Mouse (Mus musculus): Measurements from ENCODE around the gene Lsm12. TPM values are rescaled to one million over a fixed set of nuclear protein-coding genes. Genes with fewer than 3 reads are reported as not detected.

The Lsm12 gene
- polyA plus RNA-seq, 1 experiment from 2014 or later: 118 TPM

DNA sequence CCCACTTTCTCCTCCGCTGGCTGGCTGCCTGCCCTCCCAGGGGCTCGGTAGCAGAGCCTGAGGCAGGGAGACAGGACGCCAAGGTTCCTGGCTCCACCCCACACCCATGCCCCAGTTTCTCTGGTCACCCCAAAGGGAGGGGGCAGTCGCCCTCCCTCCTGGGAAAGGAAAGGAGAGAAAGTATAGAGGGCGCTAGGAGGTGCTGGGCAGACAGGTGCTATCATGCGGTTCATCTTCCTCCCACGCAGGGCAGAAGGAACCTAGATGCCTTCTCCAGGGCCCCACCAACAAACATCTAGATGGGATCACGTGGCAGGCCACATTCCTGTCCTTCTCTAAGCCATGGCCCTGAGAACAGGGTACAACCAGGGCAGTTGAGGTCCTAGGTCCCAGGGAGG, 36.9 kb upstream of the Lsm12 start:
- Histone ChIP-seq H3K27me3 (replicated peaks) (no peaks in the 10 kb centered on the region), H3K4me1 (peaks cover 71% of the 10 kb centered on the region), H3K27ac (no peak overlapping the region), H3K4me2 (no peak overlapping the region), H3K4me3 (no peak overlapping the region), H3K36me3 (replicated peaks) (peaks cover 3% of the 10 kb centered on the region; the same call in 1 of the 2 replicates), H3K9me3 (no peaks in the 10 kb centered on the region), H3K9ac (no peak overlapping the region)
- WGBS: 79% methylated on average over 8 of the region's 8 CpGs
- ATAC-seq (replicated peaks): no peak

DNA sequence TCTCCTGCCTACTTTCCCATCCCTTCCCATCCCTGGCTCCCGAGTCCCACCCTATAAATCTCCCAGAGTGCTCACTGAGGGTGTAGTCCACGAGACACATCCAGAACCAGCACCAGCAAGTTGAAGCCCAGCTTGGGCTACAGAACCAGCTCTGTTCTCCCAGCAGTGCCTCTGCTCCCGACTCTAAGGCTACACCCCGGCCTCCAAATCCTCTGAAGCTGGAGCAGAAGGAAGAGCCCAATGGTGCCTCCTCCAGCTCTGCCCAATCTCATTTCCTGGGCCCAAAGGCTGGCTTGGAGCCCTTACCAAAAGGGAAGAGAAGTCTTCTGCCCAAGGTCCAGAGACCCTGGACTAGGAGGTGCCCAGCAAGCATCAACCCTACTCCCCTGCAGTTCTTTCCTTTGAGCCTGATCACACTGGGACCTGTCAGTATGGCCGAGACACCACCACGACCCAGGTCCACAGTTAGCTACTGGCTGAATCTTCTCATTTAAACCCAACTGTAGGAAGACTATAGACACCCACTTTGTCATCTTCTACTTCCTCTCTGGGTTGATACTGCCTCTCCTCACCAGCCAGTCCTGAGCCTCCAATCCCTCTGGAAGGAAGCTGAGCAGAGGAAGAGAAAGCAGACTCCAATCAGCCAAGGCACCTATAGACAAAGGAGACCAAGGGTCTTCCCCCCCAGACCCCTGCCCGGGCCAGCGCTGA, 36.3 kb upstream of the Lsm12 start:
- peaks cover 3% of the 10 kb centered on the region; the same call in 1 of the 2 replicates for H3K36me3 ChIP-seq (replicated peaks)
- H3K27me3 ChIP-seq (replicated peaks): no peaks in the 10 kb centered on the region
- H3K4me3 ChIP-seq: no peak overlapping the region
- H3K9ac ChIP-seq: no peak overlapping the region
- no peak overlapping the region for H3K27ac ChIP-seq
- WGBS: 86% methylated on average over 8 of the region's 8 CpGs
- no peak for ATAC-seq (replicated peaks)
- no peak overlapping the region for H3K4me2 ChIP-seq
- H3K9me3 ChIP-seq: no peaks in the 10 kb centered on the region
- H3K4me1 ChIP-seq: peaks cover 70% of the 10 kb centered on the region

DNA sequence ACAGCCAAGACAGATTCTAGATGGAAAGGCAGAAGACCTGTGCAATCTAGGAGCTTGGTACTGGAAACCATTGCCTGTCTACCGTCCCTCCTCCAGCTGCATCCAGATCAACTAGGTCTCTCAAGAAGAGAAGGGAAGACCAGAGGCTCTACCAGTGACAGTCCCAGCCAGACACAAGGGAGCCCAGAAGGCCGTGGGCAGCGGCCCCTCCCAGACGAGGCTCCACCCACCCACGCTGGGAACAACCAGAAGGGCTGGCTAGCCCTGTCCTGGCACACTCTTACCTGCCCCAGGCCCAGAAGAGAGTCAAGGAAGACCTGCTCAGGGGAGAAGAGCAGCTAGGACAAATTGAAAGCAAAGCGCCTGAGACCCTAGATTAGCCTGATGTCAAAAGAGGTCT, 35.4 kb upstream of the Lsm12 start:
- Histone ChIP-seq H3K27ac (no peak overlapping the region), H3K27me3 (replicated peaks) (no peaks in the 10 kb centered on the region), H3K4me3 (no peak overlapping the region), H3K9me3 (no peaks in the 10 kb centered on the region), H3K4me2 (no peak overlapping the region), H3K9ac (no peak overlapping the region), H3K36me3 (replicated peaks) (peaks cover 3% of the 10 kb centered on the region; the same call in 1 of the 2 replicates), H3K4me1 (peaks cover 70% of the 10 kb centered on the region)
- WGBS: 72% methylated on average over 6 of the region's 6 CpGs
- ATAC-seq (replicated peaks): no peak

DNA sequence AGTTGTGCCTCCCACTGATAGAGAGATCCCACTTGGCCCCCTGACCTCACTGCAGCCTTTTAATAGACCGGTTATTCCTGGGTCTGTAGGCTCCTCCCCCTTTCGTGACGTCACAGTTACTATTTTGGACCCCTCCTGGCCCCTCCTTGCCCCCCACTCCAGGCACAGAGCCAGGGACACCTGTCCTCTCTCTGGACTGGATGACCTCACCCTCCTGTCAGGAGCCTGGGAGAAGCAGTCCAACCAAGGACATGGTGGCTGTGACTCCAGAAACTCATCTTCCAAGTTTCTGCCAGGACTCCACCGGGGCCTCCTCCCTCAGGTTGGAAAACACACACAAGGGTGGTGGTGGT, 34.9 kb upstream of the Lsm12 start:
- no peaks in the 10 kb centered on the region for H3K27me3 ChIP-seq (replicated peaks)
- whole genome bisulfite sequencing: 85% methylated on average over 4 of the region's 4 CpGs
- no peak overlapping the region for H3K4me2 ChIP-seq
- no peak overlapping the region for H3K27ac ChIP-seq
- H3K9ac ChIP-seq: no peak overlapping the region
- no peaks in the 10 kb centered on the region for H3K9me3 ChIP-seq
- peaks cover 70% of the 10 kb centered on the region for H3K4me1 ChIP-seq
- ATAC-seq (replicated peaks): no peak
- H3K36me3 ChIP-seq (replicated peaks): peaks cover 3% of the 10 kb centered on the region; the same call in 1 of the 2 replicates
- no peak overlapping the region for H3K4me3 ChIP-seq

DNA sequence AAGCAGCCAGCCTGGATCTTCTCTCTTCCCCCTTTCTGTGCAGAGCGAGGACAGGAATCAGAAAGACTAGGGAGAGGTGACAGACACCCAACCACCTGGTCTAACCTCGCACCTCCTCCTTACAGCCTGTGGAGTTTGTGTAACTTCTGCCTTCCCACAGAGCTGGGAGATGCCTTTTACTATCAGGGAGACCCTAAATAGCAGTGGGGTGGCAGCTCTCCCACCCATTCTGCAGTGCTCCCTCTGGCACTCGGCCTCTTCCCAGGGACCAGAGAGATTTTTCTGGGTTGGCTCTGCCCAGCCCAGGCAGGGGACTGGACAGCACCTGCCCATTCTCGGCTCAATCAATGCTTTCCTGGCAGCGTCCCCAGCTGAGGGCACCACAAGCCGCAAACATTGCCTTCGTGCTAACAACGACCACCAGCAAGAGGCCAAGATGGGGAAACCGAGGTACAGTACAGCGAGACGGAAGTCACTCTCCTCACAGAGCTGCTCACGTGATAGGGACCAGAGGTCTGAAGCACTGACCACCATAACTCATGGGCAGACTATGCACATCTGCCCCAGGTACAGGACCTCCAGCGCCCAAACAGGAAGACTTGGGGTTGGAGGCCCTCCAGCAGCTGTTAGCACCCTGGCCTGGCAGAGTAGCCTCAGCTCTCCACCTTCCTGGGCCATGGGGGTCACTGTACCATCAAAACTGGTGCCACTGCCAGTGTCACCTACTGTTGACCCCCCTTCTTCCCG, 34.3 kb upstream of the Lsm12 start:
- Histone ChIP-seq H3K36me3 (replicated peaks) (peaks cover 3% of the 10 kb centered on the region; the same call in 1 of the 2 replicates), H3K4me3 (no peak overlapping the region), H3K4me2 (peak overlapping the region; percentile 39), H3K27me3 (replicated peaks) (no peaks in the 10 kb centered on the region), H3K9me3 (no peaks in the 10 kb centered on the region), H3K9ac (0 out of 2 replicates have a peak overlapping the region, but pooled peaks have one; percentile 10), H3K4me1 (peaks cover 70% of the 10 kb centered on the region), H3K27ac (peak overlapping the region; percentile 75)
- WGBS: 73% methylated on average over 14 of the region's 14 CpGs
- no peak for ATAC-seq (replicated peaks)

DNA sequence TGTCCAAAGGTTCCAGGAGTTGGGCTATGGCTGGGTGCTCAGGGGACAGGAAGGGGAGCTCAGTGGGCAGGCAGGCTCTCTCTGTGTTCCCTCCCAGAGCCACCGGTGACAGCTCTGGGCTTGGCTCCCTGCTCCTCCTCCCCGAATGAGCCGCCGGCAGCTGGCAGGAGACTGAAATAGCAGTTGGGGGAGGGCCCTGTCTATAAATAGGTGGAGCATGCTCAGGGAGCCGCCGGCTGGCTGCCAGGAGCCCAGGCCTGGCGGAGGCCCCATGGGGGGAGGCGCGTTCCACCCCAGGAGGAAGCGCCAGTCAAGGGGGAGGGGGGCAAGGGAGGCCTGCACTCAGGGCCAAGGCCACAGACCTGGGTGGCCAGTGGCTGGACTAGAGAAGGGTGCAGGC, 33.7 kb upstream of the Lsm12 start:
- Histone ChIP-seq H3K9ac (peak overlapping the region; percentile 10; the same call in 1 of the 2 replicates), H3K36me3 (replicated peaks) (peaks cover 3% of the 10 kb centered on the region; the same call in 1 of the 2 replicates), H3K4me3 (peak overlapping the region; percentile 10), H3K4me2 (peak overlapping the region; percentile 39), H3K4me1 (peaks cover 70% of the 10 kb centered on the region), H3K9me3 (no peaks in the 10 kb centered on the region), H3K27me3 (replicated peaks) (no peaks in the 10 kb centered on the region), H3K27ac (peak overlapping the region; percentile 75)
- ATAC-seq (replicated peaks): peak; percentile 71
- WGBS: under 1% methylated on average over 10 of the region's 10 CpGs

DNA sequence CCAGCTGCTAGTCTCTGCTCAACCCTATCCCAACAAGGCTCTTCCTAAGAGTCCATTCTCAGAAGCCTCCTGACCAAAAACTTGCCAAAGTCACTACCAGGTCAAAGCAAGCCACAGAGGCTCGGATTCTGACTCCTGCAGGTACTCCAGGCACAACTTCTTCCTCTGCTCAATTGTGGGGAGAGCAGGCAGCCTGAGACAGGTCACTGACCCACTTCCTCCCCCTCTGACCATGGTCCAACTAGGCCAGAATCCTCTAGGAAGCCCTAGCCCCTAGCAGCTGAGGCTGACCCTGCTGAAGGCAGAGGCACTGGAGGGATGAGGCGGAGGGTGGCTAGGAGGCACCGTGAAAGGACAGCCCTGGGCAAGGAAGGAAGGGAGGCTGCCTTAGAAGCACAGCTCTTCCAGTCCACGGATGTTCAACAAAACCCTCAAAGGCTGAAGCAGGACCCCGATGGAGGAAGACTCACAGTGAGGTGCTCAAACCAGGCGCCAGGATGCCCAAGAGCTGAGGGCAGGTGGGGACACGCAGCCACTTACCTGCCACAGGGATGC, 32.9 kb upstream of the Lsm12 start:
- H3K9ac ChIP-seq: no peak overlapping the region; the same call in 1 of the 2 replicates
- peaks cover 67% of the 10 kb centered on the region for H3K4me1 ChIP-seq
- peaks cover 3% of the 10 kb centered on the region; the same call in 1 of the 2 replicates for H3K36me3 ChIP-seq (replicated peaks)
- peak overlapping the region; percentile 39 for H3K4me2 ChIP-seq
- 80% methylated on average over 7 of the region's 7 CpGs for WGBS
- peak overlapping the region; percentile 75 for H3K27ac ChIP-seq
- no peaks in the 10 kb centered on the region for H3K9me3 ChIP-seq
- no peak for ATAC-seq (replicated peaks)
- no peaks in the 10 kb centered on the region for H3K27me3 ChIP-seq (replicated peaks)
- H3K4me3 ChIP-seq: peak overlapping the region; percentile 10

DNA sequence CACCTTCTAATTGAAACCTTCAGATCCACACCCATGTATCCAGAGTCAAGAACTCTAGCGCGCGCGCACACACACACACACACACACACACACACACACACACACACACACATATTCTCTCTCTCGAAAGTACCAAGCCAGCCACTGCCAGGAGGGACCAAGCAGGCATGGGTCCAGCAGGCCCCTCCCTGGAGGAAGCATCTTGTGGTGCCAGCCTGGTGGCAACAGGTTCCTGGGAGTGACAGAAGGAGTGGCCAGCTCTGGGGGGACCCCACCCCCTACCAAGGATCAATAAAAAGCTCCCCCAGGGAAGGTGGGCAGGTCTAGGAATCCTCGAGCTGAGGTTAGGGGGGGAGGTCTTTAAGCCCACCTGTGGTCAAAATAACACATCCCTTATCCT, 32.3 kb upstream of the Lsm12 start:
- ATAC-seq (replicated peaks): no peak
- Histone ChIP-seq H3K36me3 (replicated peaks) (peaks cover 3% of the 10 kb centered on the region; the same call in 1 of the 2 replicates), H3K27ac (no peak overlapping the region), H3K9ac (no peak overlapping the region), H3K27me3 (replicated peaks) (no peaks in the 10 kb centered on the region), H3K4me2 (no peak overlapping the region), H3K4me1 (peaks cover 68% of the 10 kb centered on the region), H3K4me3 (no peak overlapping the region), H3K9me3 (no peaks in the 10 kb centered on the region)
- 81% methylated on average over 6 of the region's 6 CpGs for WGBS

DNA sequence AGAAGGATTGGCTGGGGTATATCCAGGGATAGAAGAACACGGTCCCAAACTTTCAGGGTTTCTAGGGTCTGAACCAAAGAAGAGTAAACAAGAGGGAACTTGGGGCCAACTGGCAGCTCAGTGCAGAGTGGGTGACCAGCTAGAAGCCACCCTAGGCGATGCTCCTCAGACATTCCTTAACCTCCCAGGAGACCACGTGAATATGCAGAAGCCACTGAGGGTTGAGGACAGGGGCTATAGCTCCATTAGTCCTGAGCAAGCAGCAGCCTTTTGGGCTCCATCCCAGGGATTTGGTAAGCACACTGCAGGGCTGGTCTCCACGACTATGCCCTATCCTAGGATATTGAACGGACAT, 31.8 kb upstream of the Lsm12 start:
- H3K9me3 ChIP-seq: no peaks in the 10 kb centered on the region
- H3K27ac ChIP-seq: no peak overlapping the region
- 55% methylated on average over 5 of the region's 5 CpGs for WGBS
- peaks cover 2% of the 10 kb centered on the region; the same call in 1 of the 2 replicates for H3K36me3 ChIP-seq (replicated peaks)
- H3K27me3 ChIP-seq (replicated peaks): no peaks in the 10 kb centered on the region
- H3K4me3 ChIP-seq: no peak overlapping the region
- ATAC-seq (replicated peaks): no peak
- H3K4me2 ChIP-seq: no peak overlapping the region
- H3K4me1 ChIP-seq: peaks cover 70% of the 10 kb centered on the region
- H3K9ac ChIP-seq: no peak overlapping the region

DNA sequence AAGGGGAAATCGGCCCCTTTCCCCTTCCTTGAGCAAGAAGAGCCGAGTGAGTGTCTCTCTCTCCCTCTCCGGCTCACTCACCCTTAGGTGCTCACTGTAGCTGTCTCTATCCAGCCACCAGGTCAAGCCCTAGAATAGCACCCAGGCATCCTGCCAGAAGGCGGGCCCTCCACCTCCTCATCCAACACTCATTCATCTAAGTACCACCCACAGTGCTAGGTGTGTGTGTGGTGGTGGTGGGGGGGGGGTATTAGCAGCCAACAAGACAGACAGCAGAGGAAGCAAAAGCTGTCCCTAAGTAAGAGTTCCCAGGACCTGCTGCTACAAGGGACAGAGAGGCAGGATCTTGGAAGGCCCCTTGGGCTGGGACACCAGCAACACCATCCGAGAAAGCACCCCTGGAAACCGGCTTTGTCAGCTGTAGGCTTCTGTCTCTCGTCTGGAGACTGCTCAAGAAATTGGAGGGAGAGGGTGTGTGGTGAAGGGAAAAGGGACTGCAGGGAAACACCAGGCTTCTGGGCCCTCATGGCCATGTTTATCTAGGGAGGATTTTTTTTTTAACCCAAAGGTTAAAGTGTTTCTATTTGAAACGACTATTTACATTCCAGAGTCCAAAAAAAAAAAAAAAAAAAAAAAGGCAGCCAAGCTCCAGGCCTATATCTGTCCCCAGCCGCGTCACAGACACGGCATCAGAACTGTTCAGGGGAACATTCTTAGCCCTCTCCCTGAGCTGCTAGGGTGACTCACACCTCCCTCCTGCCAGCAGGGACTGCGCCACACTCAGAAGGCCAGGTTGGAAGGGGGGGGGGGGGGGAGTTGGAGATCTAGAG, 31.2 kb upstream of the Lsm12 start:
- 52% methylated on average over 12 of the region's 12 CpGs for WGBS
- H3K4me1 ChIP-seq: peaks cover 71% of the 10 kb centered on the region
- H3K9ac ChIP-seq: no peak overlapping the region
- no peak for ATAC-seq (replicated peaks)
- H3K4me2 ChIP-seq: no peak overlapping the region
- no peaks in the 10 kb centered on the region for H3K36me3 ChIP-seq (replicated peaks)
- no peaks in the 10 kb centered on the region for H3K9me3 ChIP-seq
- no peak overlapping the region for H3K27ac ChIP-seq
- no peaks in the 10 kb centered on the region for H3K27me3 ChIP-seq (replicated peaks)
- H3K4me3 ChIP-seq: no peak overlapping the region

DNA sequence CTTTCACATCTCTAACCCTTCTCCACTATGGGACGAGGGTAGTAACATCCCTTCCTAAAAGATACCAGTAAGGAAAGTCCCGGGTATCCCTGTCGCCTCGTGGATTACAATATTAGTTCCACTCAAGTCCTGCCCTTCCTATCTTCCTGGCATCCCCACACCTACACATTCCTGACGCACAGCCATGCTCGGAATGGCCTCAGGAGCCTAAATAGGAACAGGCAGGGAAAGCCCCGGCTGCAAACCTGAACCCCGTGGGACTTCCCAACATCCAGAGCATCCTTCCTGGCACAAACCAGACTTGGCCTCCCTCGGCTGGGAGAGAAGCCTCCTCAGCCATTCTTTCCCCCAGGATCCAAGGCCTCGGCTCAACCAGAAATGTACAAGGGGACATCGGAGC, 30.4 kb upstream of the Lsm12 start:
- H3K9me3 ChIP-seq: no peaks in the 10 kb centered on the region
- H3K4me3 ChIP-seq: no peak overlapping the region
- H3K27ac ChIP-seq: no peak overlapping the region
- H3K4me2 ChIP-seq: no peak overlapping the region
- H3K36me3 ChIP-seq (replicated peaks): no peaks in the 10 kb centered on the region
- no peak for ATAC-seq (replicated peaks)
- H3K9ac ChIP-seq: no peak overlapping the region
- peaks cover 71% of the 10 kb centered on the region for H3K4me1 ChIP-seq
- 79% methylated on average over 11 of the region's 11 CpGs for WGBS
- no peaks in the 10 kb centered on the region for H3K27me3 ChIP-seq (replicated peaks)

Measured in midbrain, embryonic 15.5 days (tissue).